Mouse (Mus musculus) kidney, adult 10 weeks (tissue): Measurements from ENCODE around the gene Gm14434. TPM values are rescaled to one million over a fixed set of nuclear protein-coding genes. Genes with fewer than 3 reads are reported as not detected.

Experiments
- polyA plus RNA-seq: library from polyadenylated mRNA; stranded (reverse); fragments of 350-450 nt; fragmentation: Illumina TruSeq; extraction: RNeasy Lipid Tissue Mini Kit (QIAGEN cat#74804); gene quantifications from one replicate; pipeline ENCODE4 v1.2.3, GENCODE M21; 2014; ENCODE audit warnings: low read depth, low replicate concordance

Gene Gm14434
- 1.3 TPM for polyA plus RNA-seq

DNA sequence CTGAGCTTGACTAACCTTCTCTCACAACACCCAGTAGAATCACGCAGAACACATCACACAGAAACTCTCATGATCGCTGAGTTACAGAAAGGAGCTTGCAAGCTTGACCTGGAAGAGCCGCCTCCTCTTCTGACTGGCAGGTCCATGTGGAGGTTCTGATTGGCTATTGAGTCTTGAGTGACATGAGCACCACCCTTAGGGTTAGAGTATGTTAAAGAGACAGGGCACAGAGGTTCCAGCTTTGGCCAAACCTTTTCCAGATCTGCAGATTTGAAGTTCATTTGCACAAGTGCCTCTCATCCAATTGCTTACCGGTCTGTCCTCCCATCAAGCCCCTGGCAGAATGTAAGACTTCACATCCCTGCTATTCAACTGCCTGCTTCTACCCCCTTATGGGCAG is at the start of gene Gm14434:
Gene Gm14434, minus strand, starts transcription at position 101 of the 400 bp plus-strand sequence.

GRCm38 (mm10) chr2:176520756-176521155 is 34.2 kb upstream of the Gm14434 start, which contains the start of gene Zfp967:
Gene Zfp967, plus strand, starts transcription at chr2:176521056.

DNA sequence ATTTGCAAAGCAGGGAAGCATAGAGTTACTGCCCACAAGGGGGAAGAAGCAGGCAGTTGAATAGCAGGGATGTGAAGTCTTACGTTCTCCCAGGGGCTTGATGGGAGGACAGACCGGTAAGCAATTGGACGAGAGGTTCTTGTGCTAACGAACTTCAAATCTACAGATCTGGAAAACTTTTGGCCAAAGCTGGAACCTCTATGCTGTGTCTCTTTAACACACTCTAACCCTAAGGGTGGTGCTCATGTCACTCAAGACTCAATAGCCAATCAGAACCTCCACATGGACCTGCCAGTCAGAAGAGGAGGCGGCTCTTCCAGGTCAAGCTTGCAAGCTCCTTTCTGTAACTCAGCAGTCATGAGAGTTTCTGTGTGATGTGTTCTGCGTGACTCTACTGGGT is 63.3 kb downstream of the Gm14434 start, which contains the start of gene Gm14435:
Gene Gm14435, plus strand, starts transcription at position 301 of the 400 bp plus-strand sequence.

Other genes with a start within 250 kb of the Gm14434 start
- not detected for gene Gm11009, start 167.3 kb downstream of the Gm14434 start, polyA plus RNA-seq
- gene Gm14435, start 63.2 kb downstream of the Gm14434 start, polyA plus RNA-seq, result 7.8 TPM
- not detected for gene Zfp967, start 34.3 kb upstream of the Gm14434 start, polyA plus RNA-seq
- 13.3 TPM for gene Gm14308, start 149.6 kb upstream of the Gm14434 start, polyA plus RNA-seq
- gene Zfp973, start 183.7 kb upstream of the Gm14434 start, polyA plus RNA-seq, result 58.1 TPM
- 82.5 TPM for gene Gm14305, start 221.5 kb upstream of the Gm14434 start, polyA plus RNA-seq